Mouse (Mus musculus) embryonic facial prominence, embryonic 11.5 days (tissue): ENCODE measurements around the gene Wfikkn2. TPM values are rescaled to one million over a fixed set of nuclear protein-coding genes. Genes with fewer than 3 reads are reported as not detected.
A peak's percentile ranks its signal among the peaks of the same experiment; 100 is the strongest.

Experiments used
- ATAC-seq: fragments of 200-750 bp; cut with Nextera tagmentation; replicated peaks from 2 replicates; pipeline ENCODE4 v1.8.0; 2017; ENCODE audit warnings: low read depth; ENCODE audit not compliant: insufficient number of reproducible peaks, low FRiP score, low TSS enrichment
- DNase-seq: peaks from one replicate; pipeline ENCODE4 v3.0.0-alpha.2; 2015; ENCODE audit warnings: low spot score
- H3K27ac ChIP-seq: fragments of 300-500 bp; sonication (generic); replicated peaks from 2 replicates; pipeline ENCODE4 v1.5.1; 2014; ENCODE audit warnings: mild to moderate bottlenecking, low read depth, low read length, control low read depth
- H3K27me3 ChIP-seq: fragments of 300-500 bp; sonication (generic); 2 replicates; pipeline ENCODE4 v1.6.1; 2014; ENCODE audit warnings: mild to moderate bottlenecking, low read length, moderate library complexity, mixed read lengths; ENCODE audit not compliant: control insufficient read depth, insufficient read depth
- H3K36me3 ChIP-seq: fragments of 300-500 bp; sonication (generic); replicated peaks from 2 replicates; pipeline ENCODE4 v1.6.1; 2014; ENCODE audit warnings: low read depth, mild to moderate bottlenecking, low read length, moderate library complexity, mixed read lengths; ENCODE audit not compliant: control insufficient read depth, insufficient read depth
- H3K4me1 ChIP-seq: fragments of 300-500 bp; sonication (generic); 2 replicates; pipeline ENCODE4 v1.6.1; 2014; ENCODE audit warnings: low read length, mixed read lengths; ENCODE audit not compliant: control insufficient read depth, insufficient read depth
- H3K4me2 ChIP-seq: fragments of 300-500 bp; sonication (generic); 2 replicates; pipeline ENCODE4 v1.6.1; 2014; ENCODE audit warnings: low read depth, mild to moderate bottlenecking, control low read depth, low read length, moderate library complexity
- H3K4me3 ChIP-seq: fragments of 300-500 bp; sonication (generic); 2 replicates; pipeline ENCODE4 v1.5.1; 2014; ENCODE audit warnings: low read depth, low read length, control low read depth
- H3K9ac ChIP-seq: fragments of 300-500 bp; sonication (generic); replicated peaks from 2 replicates; pipeline ENCODE4 v1.6.1; 2014; ENCODE audit warnings: mild to moderate bottlenecking, control low read depth, low read length
- H3K9me3 ChIP-seq: fragments of 300-500 bp; sonication (generic); replicated peaks from 2 replicates; pipeline ENCODE4 v1.6.1; 2016; ENCODE audit warnings: mild to moderate bottlenecking, low read length, inconsistent platforms, mixed read lengths; ENCODE audit not compliant: control insufficient read depth
- WGBS: fragments of 180-500 bp; shearing (Covaris S2); extraction: QIAGEN DNeasy Blood & Tissue Kit; methylation state at CpG from one replicate; pipeline ENCODE4 v1.1.7; 2014; 5-methylcytosine and 5-hydroxymethylcytosine counted together
- polyA plus RNA-seq: library from polyadenylated mRNA; unstranded; fragments of >200 nt; fragmentation: Nextera tagmentation; extraction: Ambion mirVana; gene quantifications from 2 replicates; pipeline ENCODE4 v1.2.1, GENCODE M21; 2014

Wfikkn2 gene
- polyA plus RNA-seq, 1 experiment from 2014 or later: 4.2 TPM

- Histone ChIP-seq H3K36me3 (peaks cover 7% of the 10 kb centered on the region), H3K4me1 (peaks cover 6% of the 10 kb centered on the region; the same call in 1 of the 2 replicates), H3K9ac (peak overlapping the region; percentile 92), H3K4me3 (peak overlapping the region; percentile 96), H3K27ac (peak overlapping the region; percentile 98), H3K9me3 (no peaks in the 10 kb centered on the region), H3K4me2 (peak overlapping the region; percentile 63), H3K27me3 (no peaks in the 10 kb centered on the region)
- under 1% methylated on average over 57 of the region's 61 CpGs for WGBS
- peak; percentile 76 for DNase-seq
- peak; percentile 36 for ATAC-seq
Observed at GRCm38 (mm10) chr11:94211651-94212488, 33.9 kb downstream of the Wfikkn2 start.

GRCm38 (mm10) chr11:94211124-94211603, 34.6 kb downstream of the Wfikkn2 start, which contains the start of gene Tob1:
Gene Tob1 (plus strand): TSS chr11:94211454.
- Histone ChIP-seq H3K4me2 (peak within 1 kb of the TSS; percentile 95), H3K27ac (peak within 1 kb of the TSS; percentile 98), H3K36me3 (peaks cover 7% of the 10 kb centered on the region), H3K4me1 (peaks cover 6% of the 10 kb centered on the region; the same call in 1 of the 2 replicates), H3K27me3 (no peaks in the 10 kb centered on the region), H3K4me3 (peak within 1 kb of the TSS; percentile 96), H3K9ac (peak within 1 kb of the TSS; percentile 92), H3K9me3 (no peaks in the 10 kb centered on the region)
- WGBS: 2% methylated on average over 20 of the region's 55 CpGs
- peak; percentile 97 for ATAC-seq
- peak; percentile 100 for DNase-seq

- Histone ChIP-seq H3K9ac (peak overlapping the region; percentile 30), H3K4me1 (peaks cover 6% of the 10 kb centered on the region; the same call in 1 of the 2 replicates), H3K27ac (peak overlapping the region; percentile 77), H3K4me3 (peak overlapping the region; percentile 49), H3K36me3 (peaks cover 7% of the 10 kb centered on the region), H3K27me3 (no peaks in the 10 kb centered on the region), H3K9me3 (no peaks in the 10 kb centered on the region), H3K4me2 (peak overlapping the region; percentile 95)
- under 1% methylated on average over 45 of the region's 56 CpGs for WGBS
- DNase-seq (peak; percentile 96), ATAC-seq (peak; percentile 75)
Observed at GRCm38 (mm10) chr11:94210191-94211086, 35.4 kb downstream of the Wfikkn2 start.

- ATAC-seq (peak; percentile 49; the same call in 1 of the 2 replicates), DNase-seq (no peak)
- Histone ChIP-seq H3K27me3 (no peaks in the 10 kb centered on the region), H3K4me1 (peaks cover 6% of the 10 kb centered on the region; the same call in 1 of the 2 replicates), H3K9me3 (no peaks in the 10 kb centered on the region), H3K4me3 (peak overlapping the region; percentile 49), H3K36me3 (peaks cover 7% of the 10 kb centered on the region), H3K27ac (peak overlapping the region; percentile 57), H3K9ac (peak overlapping the region; percentile 62), H3K4me2 (peak overlapping the region; percentile 95)
- WGBS: 3% methylated on average over 14 of the region's 14 CpGs
Observed at GRCm38 (mm10) chr11:94209695-94210131, 36.1 kb downstream of the Wfikkn2 start.

GRCm38 (mm10) chr11:94208811-94209675, 36.8 kb downstream of the Wfikkn2 start:
- peaks cover 3% of the 10 kb centered on the region for H3K36me3 ChIP-seq
- no peak for DNase-seq
- H3K27me3 ChIP-seq: no peaks in the 10 kb centered on the region
- H3K4me2 ChIP-seq: no peak overlapping the region
- no peak for ATAC-seq
- 47% methylated on average over 8 of the region's 8 CpGs for WGBS
- H3K9ac ChIP-seq: no peak overlapping the region
- no peak overlapping the region for H3K4me3 ChIP-seq
- H3K4me1 ChIP-seq: peaks cover 1% of the 10 kb centered on the region; the same call in 1 of the 2 replicates
- no peaks in the 10 kb centered on the region for H3K9me3 ChIP-seq
- no peak overlapping the region for H3K27ac ChIP-seq

GRCm38 (mm10) chr11:94206398-94207114, 39.2 kb downstream of the Wfikkn2 start:
- no peaks in the 10 kb centered on the region for H3K4me1 ChIP-seq
- no peak overlapping the region for H3K4me3 ChIP-seq
- no peaks in the 10 kb centered on the region for H3K27me3 ChIP-seq
- no peaks in the 10 kb centered on the region for H3K36me3 ChIP-seq
- no peaks in the 10 kb centered on the region for H3K9me3 ChIP-seq
- H3K27ac ChIP-seq: no peak overlapping the region
- H3K4me2 ChIP-seq: no peak overlapping the region
- ATAC-seq: no peak
- no peak overlapping the region for H3K9ac ChIP-seq
- no peak for DNase-seq
- 68% methylated on average over 10 of the region's 10 CpGs for WGBS

GRCm38 (mm10) chr11:94203066-94203465, 42.7 kb downstream of the Wfikkn2 start:
- no peaks in the 10 kb centered on the region for H3K27me3 ChIP-seq
- H3K9ac ChIP-seq: no peak overlapping the region
- H3K4me2 ChIP-seq: no peak overlapping the region
- no peak for DNase-seq
- no peak overlapping the region for H3K4me3 ChIP-seq
- H3K27ac ChIP-seq: no peak overlapping the region
- no peak for ATAC-seq
- H3K4me1 ChIP-seq: no peaks in the 10 kb centered on the region
- no peaks in the 10 kb centered on the region for H3K36me3 ChIP-seq
- 59% methylated on average over 3 of the region's 3 CpGs for whole genome bisulfite sequencing
- H3K9me3 ChIP-seq: no peaks in the 10 kb centered on the region
